Mouse (Mus musculus) myocyte (in vitro differentiated cells): ENCODE measurements around the gene Mdfi.

Source experiments
- CEBPB ChIP-seq: IDR thresholded peaks from 2 replicates; pipeline ENCODE4 v1.6.1; 2011; ENCODE audit warnings: mild to moderate bottlenecking, moderate library complexity; ENCODE audit not compliant: poor library complexity, insufficient read depth, severe bottlenecking
- E2F4 ChIP-seq: IDR thresholded peaks from one replicate; pipeline ENCODE4 v1.6.1; 2011; ENCODE audit warnings: mild to moderate bottlenecking, control low read depth, moderate library complexity; ENCODE audit not compliant: insufficient read depth
- POLR2A ChIP-seq: IDR thresholded peaks from one replicate; pipeline ENCODE4 v1.6.1; 2011; ENCODE audit warnings: low read depth, mild to moderate bottlenecking, control low read depth, moderate library complexity; ENCODE audit not compliant: insufficient read length
- POLR2AphosphoS2 ChIP-seq: IDR thresholded peaks from one replicate; pipeline ENCODE4 v1.6.1; 2011; ENCODE audit warnings: low read depth, control low read depth; ENCODE audit not compliant: insufficient read length
- SRF ChIP-seq: IDR thresholded peaks from one replicate; pipeline ENCODE4 v1.6.1; 2011; ENCODE audit warnings: low read depth; ENCODE audit not compliant: control insufficient read depth, insufficient read length

- TF ChIP-seq POLR2A (no peak), POLR2AphosphoS2 (no peak), E2F4 (no peak), CEBPB (no peak), SRF (no peak)
Measured at GRCm38 (mm10) chr17:47876776-47877714, 42.6 kb upstream of the Mdfi start.
